Mouse (Mus musculus) heart, adult 2 months (tissue): Measurements from ENCODE around the gene Rdx.

Source experiments
- CTCF ChIP-seq: fragments of 200-600 bp; IDR thresholded peaks from 2 replicates; pipeline ENCODE4 v1.8.1; 2022; ENCODE audit warnings: antibody characterized with exemption, mild to moderate bottlenecking, moderate library complexity
- EP300 ChIP-seq: fragments of 200-500 bp; IDR thresholded peaks from 2 replicates; pipeline ENCODE4 v1.6.1; 2011; ENCODE audit warnings: low read depth, low read length, control low read depth; ENCODE audit not compliant: insufficient read depth
- POLR2A ChIP-seq: fragments of 200-500 bp; IDR thresholded peaks from 2 replicates; pipeline ENCODE4 v1.6.1; 2011; ENCODE audit warnings: mild to moderate bottlenecking, low read depth, low read length, control low read depth; ENCODE audit not compliant: insufficient read depth

DNA sequence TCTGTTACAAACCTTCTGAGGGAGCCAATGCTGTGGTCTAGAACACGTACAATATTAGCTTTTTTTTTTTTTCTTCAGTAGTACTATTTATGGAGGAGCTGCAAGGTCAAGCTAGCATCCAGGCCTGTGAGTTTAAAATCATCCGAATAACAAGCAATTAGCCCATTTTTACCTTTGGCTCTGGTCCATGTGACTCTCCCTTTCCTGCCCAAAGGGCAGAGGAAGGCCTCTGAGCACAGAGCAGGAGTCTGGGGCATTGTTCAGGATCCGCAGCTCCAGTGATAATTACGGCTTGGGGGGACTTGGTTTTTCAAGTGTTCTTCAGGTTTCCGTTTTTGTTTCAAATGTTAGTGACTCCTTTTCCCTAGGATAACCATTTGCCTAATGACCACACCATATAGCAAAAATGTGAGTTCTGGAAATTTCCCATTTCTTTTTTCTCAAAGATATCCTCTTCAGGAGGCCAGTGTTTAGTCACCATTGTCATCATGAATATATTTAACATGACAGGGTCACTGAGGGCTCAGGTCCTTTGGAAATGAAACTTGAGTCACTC lies 33.0 kb upstream of the Rdx start:
- TF ChIP-seq POLR2A (0 out of 2 replicates have a peak, but pooled peaks have one; percentile 13), CTCF (no peak), EP300 (no peak)
